Mouse (Mus musculus) heart, postnatal 0 days (tissue): ENCODE results near the gene Atp1a1. TPM values are rescaled to one million over a fixed set of nuclear protein-coding genes. Genes with fewer than 3 reads are reported as not detected.

Source experiments
- ATAC-seq: fragments of 200-750 bp; cut with Nextera tagmentation; 2 replicates; pipeline ENCODE4 v1.8.0; 2017; ENCODE audit warnings: low read depth, moderate number of reproducible peaks, moderate library complexity; ENCODE audit not compliant: insufficient read depth
- DNase-seq: peaks from one replicate; pipeline ENCODE4 v3.0.0-alpha.2; 2016; ENCODE audit warnings: low spot score
- H3K27ac ChIP-seq: fragments of 300-500 bp; sonication (generic); 2 replicates; pipeline ENCODE4 v1.5.1; 2014; ENCODE audit warnings: low read depth, mild to moderate bottlenecking
- H3K27me3 ChIP-seq: fragments of 300-500 bp; sonication (generic); 2 replicates; pipeline ENCODE4 v1.6.1; 2014; ENCODE audit warnings: low read length, mixed read lengths; ENCODE audit not compliant: control insufficient read depth, insufficient read depth
- H3K36me3 ChIP-seq: fragments of 300-500 bp; sonication (generic); replicated peaks from 2 replicates; pipeline ENCODE4 v1.6.1; 2014; ENCODE audit warnings: low read length, mixed read lengths; ENCODE audit not compliant: control insufficient read depth, insufficient read depth
- H3K4me1 ChIP-seq: fragments of 300-500 bp; sonication (generic); 2 replicates; pipeline ENCODE4 v1.6.1; 2014; ENCODE audit warnings: antibody characterized with exemption; ENCODE audit not compliant: control insufficient read depth, insufficient read depth
- H3K4me2 ChIP-seq: fragments of 300-500 bp; sonication (generic); 2 replicates; pipeline ENCODE4 v1.6.1; 2014; ENCODE audit warnings: low read depth, mild to moderate bottlenecking, low read length, moderate library complexity
- H3K4me3 ChIP-seq: fragments of 300-500 bp; sonication (generic); 2 replicates; pipeline ENCODE4 v1.5.1; 2014; ENCODE audit warnings: low read depth, low read length
- H3K9ac ChIP-seq: fragments of 300-500 bp; sonication (generic); replicated peaks from 2 replicates; pipeline ENCODE4 v1.6.1; 2014; ENCODE audit warnings: low read depth, low read length, mixed read lengths
- H3K9me3 ChIP-seq: fragments of 300-500 bp; sonication (generic); replicated peaks from 2 replicates; pipeline ENCODE4 v1.6.1; 2016; ENCODE audit warnings: low read length; ENCODE audit not compliant: control insufficient read depth
- CTCF ChIP-seq: IDR thresholded peaks from 2 replicates; pipeline ENCODE4 v1.5.1; 2016; ENCODE audit warnings: antibody characterized with exemption, control low read depth, low read depth
- EP300 ChIP-seq: IDR thresholded peaks from 2 replicates; pipeline ENCODE4 v1.6.1; 2016; ENCODE audit warnings: antibody characterized with exemption, low read depth
- WGBS: fragments of 180-500 bp; shearing (Covaris S2); extraction: QIAGEN DNeasy Blood & Tissue Kit; methylation state at CpG from one replicate; pipeline ENCODE4 v1.1.7; 2014; 5-methylcytosine and 5-hydroxymethylcytosine counted together
- polyA plus RNA-seq: library from polyadenylated mRNA; unstranded; fragments of >200 nt; fragmentation: Nextera tagmentation; extraction: Ambion mirVana; gene quantifications from 2 replicates; pipeline ENCODE4 v1.2.1, GENCODE M21; 2015
- total RNA-seq: library from RNA; depleted of rRNA; stranded (reverse); fragments of >200 nt; gene quantifications from 2 replicates; pipeline ENCODE4 v1.2.3, GENCODE M21; 2014; ENCODE audit warnings: low replicate concordance

Gene Atp1a1
- total and polyA plus RNA-seq, 2 experiments from 2014 or later: 257 to 914 TPM

GRCm38 (mm10) chr3:101619017-101619416, 14.5 kb upstream of the Atp1a1 start:
- Histone ChIP-seq H3K4me1 (no peaks in the 10 kb centered on the region), H3K9ac (no peak overlapping the region), H3K27ac (no peak overlapping the region), H3K9me3 (no peaks in the 10 kb centered on the region), H3K27me3 (no peaks in the 10 kb centered on the region), H3K4me3 (no peak overlapping the region), H3K4me2 (no peak overlapping the region), H3K36me3 (no peaks in the 10 kb centered on the region)
- 76% methylated on average over 4 of the region's 4 CpGs for WGBS
- ATAC-seq (no peak), DNase-seq (no peak)
- TF ChIP-seq CTCF: no peak
- TF ChIP-seq EP300: no peak

- DNase-seq (no peak), ATAC-seq (no peak)
- no peaks in the 10 kb centered on the region for H3K36me3 ChIP-seq
- no peak overlapping the region for H3K9ac ChIP-seq
- H3K4me2 ChIP-seq: no peak overlapping the region
- H3K27me3 ChIP-seq: no peaks in the 10 kb centered on the region
- no peaks in the 10 kb centered on the region for H3K4me1 ChIP-seq
- 81% methylated on average over 4 of the region's 4 CpGs for WGBS
- H3K27ac ChIP-seq: no peak overlapping the region
- TF ChIP-seq EP300 (no peak), CTCF (no peak)
- no peaks in the 10 kb centered on the region for H3K9me3 ChIP-seq
- H3K4me3 ChIP-seq: no peak overlapping the region
Observed at GRCm38 (mm10) chr3:101618505-101618904, 14.0 kb upstream of the Atp1a1 start.

- no peaks in the 10 kb centered on the region for H3K9me3 ChIP-seq
- H3K9ac ChIP-seq: no peak overlapping the region
- no peak for TF ChIP-seq EP300
- no peak for TF ChIP-seq CTCF
- H3K36me3 ChIP-seq: no peaks in the 10 kb centered on the region
- H3K27me3 ChIP-seq: no peaks in the 10 kb centered on the region
- peaks cover 2% of the 10 kb centered on the region; the same call in 1 of the 2 replicates for H3K4me1 ChIP-seq
- H3K27ac ChIP-seq: no peak overlapping the region
- DNase-seq: no peak
- H3K4me2 ChIP-seq: no peak overlapping the region
- 87% methylated on average over 8 of the region's 8 CpGs for WGBS
- H3K4me3 ChIP-seq: no peak overlapping the region
- ATAC-seq: no peak
Observed at GRCm38 (mm10) chr3:101617451-101617850, 13.0 kb upstream of the Atp1a1 start.

- Histone ChIP-seq H3K9ac (no peak overlapping the region), H3K4me1 (peaks cover 5% of the 10 kb centered on the region; the same call in 1 of the 2 replicates), H3K4me2 (no peak overlapping the region), H3K4me3 (no peak overlapping the region), H3K9me3 (no peaks in the 10 kb centered on the region), H3K27me3 (no peaks in the 10 kb centered on the region), H3K36me3 (no peaks in the 10 kb centered on the region), H3K27ac (no peak overlapping the region)
- ATAC-seq (no peak), DNase-seq (no peak)
- no peak for TF ChIP-seq CTCF
- TF ChIP-seq EP300: no peak
Observed at GRCm38 (mm10) chr3:101617007-101617406, 12.5 kb upstream of the Atp1a1 start.

GRCm38 (mm10) chr3:101615856-101616255, 11.4 kb upstream of the Atp1a1 start:
- Histone ChIP-seq H3K9ac (no peak overlapping the region), H3K4me1 (peaks cover 5% of the 10 kb centered on the region; the same call in 1 of the 2 replicates), H3K4me2 (no peak overlapping the region), H3K36me3 (no peaks in the 10 kb centered on the region), H3K9me3 (no peaks in the 10 kb centered on the region), H3K27ac (no peak overlapping the region), H3K4me3 (no peak overlapping the region), H3K27me3 (no peaks in the 10 kb centered on the region)
- WGBS: 75% methylated on average over 6 of the region's 6 CpGs
- DNase-seq (no peak), ATAC-seq (no peak)
- TF ChIP-seq EP300 (no peak), CTCF (no peak)

GRCm38 (mm10) chr3:101611813-101612491, 7.5 kb upstream of the Atp1a1 start:
- Histone ChIP-seq H3K4me3 (no peak overlapping the region), H3K4me1 (peaks cover 5% of the 10 kb centered on the region; the same call in 1 of the 2 replicates), H3K4me2 (no peak overlapping the region), H3K27ac (no peak overlapping the region), H3K36me3 (no peaks in the 10 kb centered on the region), H3K27me3 (no peaks in the 10 kb centered on the region), H3K9me3 (no peaks in the 10 kb centered on the region), H3K9ac (no peak overlapping the region)
- ATAC-seq: no peak
- 62% methylated on average over 10 of the region's 10 CpGs for WGBS
- no peak for DNase-seq
- TF ChIP-seq CTCF (no peak), EP300 (no peak)
